Mouse (Mus musculus): ENCODE measurements around the gene Rps6ka2.
"Not testable (repeated sequence)": the region's sequence is repeated elsewhere in the genome, so short reads cannot be mapped to it uniquely, and the experiment has no call there.

Rps6ka2 gene

DNA sequence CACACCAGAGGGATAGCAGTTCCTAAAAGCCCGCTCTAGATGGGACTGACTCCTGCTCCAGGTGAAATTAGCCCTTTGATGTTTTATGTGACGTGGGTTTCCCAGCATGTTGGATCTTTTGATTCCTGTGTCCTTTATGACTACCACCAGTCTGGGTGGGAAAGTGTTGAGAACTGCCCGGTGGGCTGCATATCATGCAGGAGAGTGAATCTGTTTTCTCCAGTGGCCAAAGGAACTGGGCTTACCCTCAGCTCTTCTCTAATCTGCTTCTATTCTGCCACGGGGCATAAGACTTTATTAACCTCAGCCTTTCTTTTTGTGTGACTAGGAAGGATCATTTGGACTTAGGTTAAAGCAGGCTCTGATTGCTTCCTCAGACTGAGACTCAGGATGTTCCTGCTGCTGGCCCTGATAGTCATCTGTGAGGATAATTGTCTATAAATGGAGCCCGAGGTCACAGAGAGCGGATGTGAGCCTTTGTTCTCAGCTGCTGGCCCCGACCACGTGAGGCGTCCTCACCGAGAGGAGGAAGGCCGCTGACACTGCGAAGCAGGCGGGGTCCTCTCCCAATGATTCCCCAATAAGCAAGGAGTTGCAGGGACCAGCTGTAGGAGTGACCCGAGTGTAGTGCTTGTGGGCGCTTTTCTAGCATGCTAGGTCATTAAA, 821 bp upstream of the Rps6ka2 start:
- in situ Hi-C loops (cut with MboI, MseI) = loop anchor here (25.0 kb wide), 1 partner anchor 782 kb away; no protein-coding TSS in a partner anchor

DNA sequence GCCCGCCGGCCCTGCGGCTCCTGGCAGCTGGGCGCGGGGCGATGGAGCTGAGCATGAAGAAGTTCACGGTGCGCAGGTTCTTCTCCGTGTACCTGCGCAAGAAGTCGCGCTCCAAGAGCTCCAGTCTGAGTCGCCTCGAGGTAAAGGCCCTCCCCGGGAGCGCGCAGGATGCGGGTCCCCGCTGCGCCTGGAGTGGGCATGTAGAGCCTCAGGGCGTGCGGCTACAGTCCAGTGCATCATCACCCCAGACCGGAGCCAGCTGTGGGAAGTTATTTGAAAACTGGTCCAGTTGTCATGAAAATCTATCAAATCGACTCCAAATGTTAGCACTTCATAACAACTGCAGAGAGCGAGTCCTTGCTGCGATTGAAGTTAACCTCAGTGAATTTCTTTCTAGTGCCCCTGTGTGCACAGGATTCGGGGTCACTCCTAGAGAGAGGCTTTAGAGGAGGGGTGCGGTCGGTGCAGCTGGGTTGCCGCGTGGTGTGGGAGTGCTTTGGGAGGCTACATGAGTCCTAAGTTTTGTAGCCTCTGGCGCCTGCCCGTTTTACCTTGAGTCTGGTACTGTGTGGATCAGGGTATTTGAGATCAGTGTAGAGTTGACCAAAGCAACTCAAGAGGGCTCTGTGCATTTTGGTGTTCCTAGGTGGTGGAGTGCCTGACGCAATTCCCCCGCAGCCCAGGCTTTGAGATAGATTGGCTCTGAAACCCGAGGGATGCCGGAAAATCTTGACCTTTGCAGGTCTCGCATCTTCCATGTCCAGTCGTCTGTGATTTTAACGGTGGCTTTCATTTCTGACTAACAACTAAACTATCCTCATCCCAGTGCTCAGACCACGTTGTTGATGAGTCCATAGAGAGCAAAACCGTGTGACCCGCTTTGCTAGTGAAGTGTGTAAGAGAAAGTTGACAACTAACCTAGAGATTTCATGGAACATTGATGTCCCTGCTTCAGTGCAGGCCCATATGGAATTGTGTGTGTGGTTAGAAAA, 685 bp downstream of the Rps6ka2 start:
- in situ Hi-C loops (cut with MboI, MseI) = loop anchor here (25.0 kb wide), 1 partner anchor 783 kb away; no protein-coding TSS in a partner anchor

DNA sequence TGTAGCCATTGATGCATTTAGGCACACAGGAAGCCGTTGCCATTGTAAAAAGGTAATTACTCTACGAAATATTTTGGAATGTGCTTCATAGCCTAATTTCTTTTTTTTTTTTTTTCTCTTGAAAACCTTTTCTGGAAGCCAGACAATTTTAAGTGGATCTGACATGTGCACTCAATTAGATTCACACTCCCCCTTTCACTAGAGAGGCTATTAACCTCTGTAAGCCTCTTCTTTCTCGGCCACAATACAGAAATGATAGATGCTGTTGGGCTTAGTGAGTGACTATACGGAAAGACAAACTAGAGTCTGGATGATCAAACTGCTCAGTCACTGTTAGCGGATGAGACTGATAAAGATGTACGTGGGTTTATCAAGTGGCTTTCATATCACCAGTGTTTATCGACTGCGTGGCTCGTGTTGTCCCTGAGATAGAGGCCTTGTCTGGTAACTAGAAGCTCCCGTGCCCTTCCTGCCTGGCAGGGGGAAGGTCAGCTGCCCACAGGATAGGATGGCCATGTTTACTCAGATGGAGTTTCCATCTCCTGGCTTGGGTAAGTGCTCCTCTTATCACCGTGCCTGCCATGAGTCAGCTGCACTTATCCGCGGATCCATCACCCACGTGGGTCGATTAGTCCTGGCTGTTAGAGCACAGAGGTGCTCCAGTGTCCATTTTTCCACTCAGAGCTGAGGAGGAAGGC, 3.6 kb downstream of the Rps6ka2 start:
- in situ Hi-C loops (cut with MboI, MseI) = loop anchor here (25.0 kb wide), 1 partner anchor 786 kb away; no protein-coding TSS in a partner anchor

DNA sequence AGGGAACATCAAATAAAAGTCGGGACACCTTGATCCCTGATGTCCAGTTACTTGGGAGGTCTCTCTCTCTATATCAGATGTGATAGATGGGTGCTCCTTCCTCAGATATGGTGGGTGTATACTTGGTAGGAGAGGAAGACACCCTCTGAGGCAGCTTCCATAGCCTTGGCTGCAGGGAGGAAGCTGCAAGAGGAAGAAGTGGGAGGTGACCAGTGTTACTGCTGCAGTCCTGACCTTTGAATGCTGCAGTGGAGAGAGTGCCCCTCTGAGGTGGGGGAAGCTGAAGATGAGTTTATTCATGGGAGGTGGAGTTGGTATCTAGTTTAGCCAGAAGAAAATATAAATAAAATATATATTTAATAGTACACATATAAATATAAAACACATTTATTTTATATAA, 5.4 kb downstream of the Rps6ka2 start:
- in situ Hi-C loops (cut with MboI, MseI) = no loop called here

DNA sequence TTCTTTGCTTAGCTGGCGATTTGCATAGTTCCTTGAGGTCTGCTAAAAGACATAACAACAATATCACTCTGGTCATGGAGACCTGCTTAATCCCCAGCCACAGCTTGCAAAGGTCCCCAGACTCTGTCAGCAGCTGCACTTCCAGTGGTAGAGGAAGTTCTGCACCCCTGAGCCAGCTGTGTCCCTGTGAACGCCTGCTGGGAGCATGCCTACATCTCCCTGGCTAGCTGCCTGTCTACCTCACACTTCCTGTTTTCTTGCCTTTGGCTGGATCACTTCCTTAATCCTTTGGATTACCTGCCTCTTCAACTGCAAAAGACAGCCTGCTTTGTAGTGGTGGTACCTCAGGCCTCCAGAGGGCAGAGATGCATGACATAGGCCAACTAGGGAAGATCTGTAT, 6.5 kb downstream of the Rps6ka2 start:
- in situ Hi-C loops (cut with MboI, MseI) = no loop called here

DNA sequence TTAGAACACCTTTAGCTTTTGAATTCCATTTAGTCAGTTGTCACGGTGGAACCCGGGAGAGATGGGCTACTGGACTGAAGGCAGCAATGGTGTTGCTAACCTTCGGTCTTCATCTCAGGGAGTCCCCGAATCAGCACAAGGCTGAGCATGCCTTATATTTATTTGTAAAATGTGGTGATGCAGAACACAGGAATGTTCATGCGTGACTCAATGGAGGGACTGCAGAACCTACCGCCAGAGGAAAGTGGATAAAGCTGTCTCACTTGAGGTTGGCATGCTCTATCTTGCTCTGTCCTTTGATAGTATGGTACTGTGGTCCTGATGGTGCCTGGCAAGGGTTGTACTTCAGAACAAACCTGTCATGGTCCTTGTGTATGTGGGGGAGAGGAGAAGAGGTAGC, 8.3 kb downstream of the Rps6ka2 start:
- in situ Hi-C loops (cut with MboI, MseI) = no loop called here

DNA sequence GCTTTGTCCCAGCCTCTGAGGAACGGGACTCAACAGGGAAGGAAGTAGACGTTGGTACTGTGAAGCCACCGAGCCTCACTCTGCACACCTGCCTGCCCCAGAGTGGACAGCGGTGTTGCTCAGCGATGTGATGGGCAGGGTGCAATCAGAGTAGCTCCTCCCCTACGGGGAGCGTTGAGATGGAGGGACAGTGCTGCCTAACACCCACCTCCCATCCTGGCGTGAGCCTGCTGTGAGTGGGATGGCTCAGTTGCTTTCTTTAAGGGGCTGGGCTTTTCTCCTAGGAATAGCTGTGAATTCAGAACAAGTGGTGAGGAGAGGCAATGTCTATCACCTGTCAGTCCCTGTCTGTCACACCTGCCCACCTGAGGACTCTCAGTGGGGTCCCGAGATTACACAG, 12.3 kb downstream of the Rps6ka2 start:
- in situ Hi-C loops (cut with MboI, MseI) = no loop called here

DNA sequence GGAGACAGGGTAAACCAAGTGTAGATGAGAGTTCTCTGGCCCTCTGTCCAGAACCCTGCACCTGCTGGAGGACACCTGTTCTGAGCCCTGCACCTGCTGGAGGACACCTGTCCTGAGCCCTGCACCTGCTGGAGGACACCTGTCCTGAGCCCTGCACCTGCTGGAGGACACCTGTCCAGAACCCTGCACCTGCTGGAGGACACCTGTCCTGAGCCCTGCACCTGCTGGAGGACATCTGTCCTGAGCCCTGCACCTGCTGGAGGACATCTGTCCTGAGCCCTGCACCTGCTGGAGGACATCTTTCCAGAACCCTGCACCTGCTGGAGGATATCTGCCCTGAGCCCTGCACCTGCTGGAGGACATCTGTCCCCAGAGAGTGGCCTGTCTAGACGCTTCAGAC, 17.1 kb downstream of the Rps6ka2 start:
- in situ Hi-C loops (cut with MboI, MseI) = not testable (repeated sequence)

DNA sequence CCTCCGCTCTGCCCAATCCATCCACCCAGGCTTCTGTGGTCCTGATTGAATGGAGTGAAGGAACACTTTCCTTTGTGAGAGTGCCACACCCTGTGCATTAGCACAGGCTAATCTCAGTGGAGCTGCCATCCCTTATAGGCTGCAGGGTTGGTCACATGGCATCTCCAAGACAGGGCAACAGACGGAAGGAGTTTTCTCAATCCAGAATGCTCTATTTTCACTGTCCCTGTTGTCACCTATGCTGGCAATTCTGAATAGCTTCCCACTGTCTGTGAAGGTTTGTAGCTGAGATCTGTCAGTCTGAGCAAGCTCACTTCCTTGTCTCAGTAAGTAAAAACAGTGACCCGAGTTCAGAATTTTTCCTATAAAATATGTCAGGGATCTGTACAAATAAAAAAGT, 19.5 kb downstream of the Rps6ka2 start:
- in situ Hi-C loops (cut with MboI, MseI) = no loop called here

DNA sequence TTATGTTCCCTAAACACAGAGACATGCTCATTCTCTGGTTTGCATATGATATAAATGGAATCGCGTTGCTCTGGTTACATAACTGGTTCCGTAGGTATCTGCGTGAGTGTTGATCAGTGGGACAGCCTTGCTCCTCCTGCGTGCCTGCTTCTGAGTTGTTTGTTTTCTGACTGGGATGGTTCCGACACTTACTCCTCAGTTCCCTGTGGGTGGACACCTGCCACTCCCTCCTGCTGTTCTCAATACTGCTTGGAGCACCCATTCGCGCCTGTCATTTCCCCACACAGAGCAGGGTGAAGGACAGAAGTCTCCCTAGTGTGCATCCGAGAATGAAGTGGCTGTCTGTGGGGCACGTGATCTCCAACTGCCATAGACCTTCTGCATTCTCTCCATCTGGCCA, 20.1 kb downstream of the Rps6ka2 start:
- in situ Hi-C loops (cut with MboI, MseI) = no loop called here

DNA sequence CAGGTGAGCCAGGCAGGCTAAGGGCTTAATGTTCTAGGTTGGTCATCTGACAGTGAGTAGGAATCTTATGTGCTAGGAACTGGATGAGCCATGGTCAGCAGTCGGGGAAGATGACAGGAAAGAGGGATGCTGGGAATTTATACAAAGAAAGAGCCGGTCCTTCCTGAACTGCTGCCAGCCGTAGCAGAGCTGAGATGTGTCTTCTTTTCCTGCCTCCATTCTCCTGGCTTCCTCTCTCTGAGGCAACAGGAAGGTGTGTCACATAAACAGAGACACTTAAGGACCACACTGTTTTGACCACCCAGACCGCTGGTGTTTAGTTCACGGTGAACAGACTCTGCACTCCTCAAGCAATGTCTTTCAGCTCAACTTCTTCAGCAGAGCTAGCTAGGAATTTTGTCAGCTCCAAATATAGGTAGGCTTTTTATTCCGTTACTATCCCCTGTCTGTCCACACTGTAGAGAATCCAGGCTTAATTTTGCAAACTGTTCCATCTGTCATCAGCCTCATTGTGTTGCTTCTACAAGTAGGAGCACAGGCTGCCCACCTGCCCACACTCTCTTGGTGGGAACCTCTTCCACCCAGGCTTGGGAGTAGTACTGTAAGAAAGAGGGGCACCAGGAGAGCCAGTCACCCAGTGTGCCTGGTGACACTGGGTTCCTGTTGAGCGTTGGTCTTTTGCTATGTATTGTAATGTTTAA, 24.4 kb downstream of the Rps6ka2 start:
- in situ Hi-C loops (cut with MboI, MseI) = no loop called here

DNA sequence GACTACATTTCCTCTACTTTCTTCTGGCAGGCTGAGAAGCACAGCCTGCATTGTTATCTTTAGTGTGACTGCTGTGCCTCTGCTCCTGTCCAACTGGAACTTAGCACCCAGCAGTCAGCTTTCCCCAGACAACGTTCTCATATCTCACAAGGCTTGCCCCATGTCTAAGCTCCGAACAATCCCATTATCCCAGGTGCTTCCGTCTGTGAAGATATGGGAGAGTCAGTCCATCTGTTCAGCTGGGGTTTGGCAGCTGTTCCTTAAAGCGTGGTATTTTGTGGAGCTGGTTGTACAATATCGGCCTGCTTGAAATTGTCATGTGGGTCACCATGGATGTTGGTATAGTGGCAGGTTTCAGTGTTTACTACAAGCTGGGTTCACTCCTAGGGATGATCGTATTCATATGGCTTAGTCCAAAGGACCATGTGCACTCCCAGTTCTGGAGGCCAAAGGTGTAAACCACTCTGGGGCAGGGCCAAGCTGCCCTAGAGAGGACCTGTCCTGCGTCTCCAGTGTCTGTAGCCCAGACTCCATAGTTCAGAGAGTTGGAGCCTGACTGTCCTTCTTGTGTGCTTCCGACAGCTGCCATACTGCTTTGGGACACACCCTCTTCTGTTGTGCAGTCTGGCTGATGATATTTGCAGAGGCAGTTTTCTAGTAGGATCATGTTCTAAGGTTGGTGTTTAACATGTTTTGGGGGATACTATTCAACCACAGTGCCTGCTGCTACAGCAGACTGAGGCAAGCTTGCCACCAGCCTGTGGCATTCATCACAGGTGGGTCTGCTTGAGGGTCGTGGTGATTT, 27.4 kb downstream of the Rps6ka2 start:
- in situ Hi-C loops (cut with MboI, MseI) = no loop called here

DNA sequence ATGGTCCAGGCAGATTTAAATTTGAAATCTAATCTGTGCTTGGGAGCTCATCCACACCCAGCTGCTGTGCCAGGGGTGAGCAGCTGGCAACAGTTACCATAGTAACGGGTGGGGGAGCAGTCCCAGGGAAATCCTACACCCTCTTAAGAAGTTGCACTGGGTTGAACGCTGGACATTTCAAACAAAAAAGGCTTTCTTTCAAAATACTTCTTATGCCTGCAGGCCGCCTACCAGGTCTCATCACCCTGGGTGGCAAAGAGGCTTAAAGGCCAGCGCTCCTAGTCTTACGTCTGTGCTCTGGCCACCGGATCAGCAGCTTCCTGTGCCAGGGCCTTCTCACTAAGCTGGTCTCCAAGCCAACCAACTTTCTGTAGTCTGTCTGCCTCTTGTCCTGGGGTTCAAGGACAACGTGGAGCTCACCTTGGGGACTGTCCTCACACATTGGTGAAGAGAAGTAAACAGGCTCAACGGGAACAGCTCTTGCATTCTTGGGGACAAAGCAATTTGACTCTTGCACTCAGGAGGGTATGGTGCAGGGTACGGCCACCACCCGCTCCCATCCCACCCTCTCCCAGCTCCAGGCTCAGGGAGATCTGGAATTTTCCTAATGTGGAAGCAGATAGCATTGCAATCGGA, 35.0 kb downstream of the Rps6ka2 start:
- in situ Hi-C loops (cut with MboI, MseI) = no loop called here

DNA sequence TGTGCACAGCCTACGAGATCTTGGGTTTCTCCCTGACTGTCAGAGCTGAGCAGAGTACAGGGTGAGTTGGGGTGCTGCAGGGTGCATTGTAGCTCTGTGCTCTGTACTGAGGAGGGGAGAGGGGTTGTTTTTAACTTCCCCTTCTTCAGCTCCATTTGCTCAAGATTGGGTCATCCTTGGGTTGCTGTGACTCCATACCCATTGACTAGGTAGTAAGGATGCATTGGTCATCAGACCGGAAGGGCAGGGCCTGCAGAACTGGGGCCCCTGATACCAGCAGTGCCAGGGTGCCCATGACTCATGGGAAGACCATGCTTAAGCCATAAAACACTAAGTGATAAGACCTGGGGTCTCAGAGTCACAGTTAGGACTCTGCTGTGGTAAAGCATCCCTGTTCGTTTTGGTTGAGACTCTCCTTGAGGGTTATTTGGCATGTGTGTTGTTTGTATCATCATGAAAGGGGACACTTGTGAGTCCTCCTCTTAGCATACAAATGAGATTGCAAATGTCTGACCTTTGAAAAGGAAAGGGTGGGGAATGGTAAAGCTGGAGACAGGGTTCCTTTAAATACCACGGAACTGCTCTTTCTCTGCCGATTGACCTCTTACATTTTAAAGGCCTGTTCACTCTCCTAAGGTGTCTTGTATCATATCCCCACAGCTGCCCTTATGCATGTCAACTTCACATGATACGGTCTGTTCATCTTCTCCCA, 36.7 kb downstream of the Rps6ka2 start:
- in situ Hi-C loops (cut with MboI, MseI) = no loop called here

DNA sequence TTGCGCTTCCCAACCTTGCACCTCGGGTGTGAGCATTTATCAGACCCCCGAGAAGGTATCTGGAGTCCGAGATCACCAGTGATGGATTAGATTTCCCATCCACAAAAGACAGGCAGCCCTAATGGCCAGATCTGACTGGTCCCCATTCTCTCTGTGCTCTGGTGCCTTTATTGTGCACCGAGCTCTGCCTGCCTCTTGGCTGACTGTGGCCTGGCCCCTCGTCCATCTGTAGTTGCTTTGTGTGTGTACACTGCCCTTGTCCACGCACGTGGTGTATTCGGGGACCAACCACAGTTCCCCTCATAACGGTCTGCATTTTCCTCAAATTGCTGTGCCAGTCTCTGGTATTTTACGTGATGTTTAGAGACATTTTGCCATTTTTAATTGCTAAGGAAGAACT, 40.7 kb downstream of the Rps6ka2 start:
- in situ Hi-C loops (cut with MboI, MseI) = no loop called here

DNA sequence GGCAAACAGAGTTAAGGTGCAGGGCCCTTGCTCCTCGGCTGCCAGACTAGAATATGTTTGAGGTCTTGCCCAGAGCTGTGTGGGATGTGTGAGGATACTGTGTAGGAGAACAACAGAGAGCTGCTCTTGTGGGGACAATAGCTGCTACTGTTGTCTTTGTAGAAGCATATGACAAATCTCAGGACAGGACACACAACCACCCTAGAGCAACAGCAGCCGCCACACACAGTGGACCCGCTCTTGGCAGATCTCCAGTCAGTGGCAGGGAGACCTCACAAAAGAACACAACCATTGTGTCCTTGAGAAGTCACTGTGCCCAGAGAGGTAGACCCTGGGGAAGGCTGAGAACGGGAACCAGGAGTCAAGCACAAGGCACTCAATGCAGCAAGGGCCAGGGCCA, 42.0 kb downstream of the Rps6ka2 start:
- in situ Hi-C loops (cut with MboI, MseI) = no loop called here

DNA sequence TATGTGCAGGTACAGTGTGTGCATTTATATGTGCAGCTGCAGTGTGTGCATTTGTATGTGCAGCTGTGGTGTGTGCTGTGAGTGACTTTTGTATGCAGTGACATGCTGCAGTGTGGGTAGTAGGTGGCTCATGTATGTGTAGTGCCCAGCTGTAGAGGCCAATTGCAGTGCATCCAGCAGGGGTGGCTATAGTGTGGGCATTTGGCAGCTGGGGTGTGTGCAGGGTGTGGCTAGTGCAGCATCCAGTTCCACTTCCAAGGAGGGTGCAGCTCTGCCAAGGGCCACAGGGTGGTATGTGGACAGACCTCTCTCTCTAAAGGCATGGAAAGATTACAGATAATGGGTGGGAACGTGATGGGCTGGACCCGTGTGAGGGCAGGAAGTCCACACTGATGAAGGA, 43.3 kb downstream of the Rps6ka2 start:
- in situ Hi-C loops (cut with MboI, MseI) = no loop called here

DNA sequence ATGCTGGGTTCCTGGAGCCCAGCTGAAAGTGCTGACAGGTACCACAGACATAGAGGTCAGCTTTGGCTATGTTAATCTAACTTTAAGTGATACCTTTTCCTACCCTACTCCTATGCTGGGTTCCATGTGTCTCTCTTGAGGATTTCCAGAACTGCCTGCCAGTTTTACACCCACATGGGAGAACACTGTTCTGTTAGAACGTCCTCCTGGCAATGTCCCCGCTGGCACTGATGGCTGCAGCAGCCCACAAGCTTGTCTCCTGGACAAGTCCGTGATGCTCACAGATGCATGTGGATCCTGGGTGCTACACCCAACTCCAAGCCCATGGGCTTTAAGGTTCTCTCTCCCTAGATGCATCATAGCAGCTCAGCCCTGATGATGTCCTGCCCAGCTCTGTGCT, 44.1 kb downstream of the Rps6ka2 start:
- in situ Hi-C loops (cut with MboI, MseI) = no loop called here

DNA sequence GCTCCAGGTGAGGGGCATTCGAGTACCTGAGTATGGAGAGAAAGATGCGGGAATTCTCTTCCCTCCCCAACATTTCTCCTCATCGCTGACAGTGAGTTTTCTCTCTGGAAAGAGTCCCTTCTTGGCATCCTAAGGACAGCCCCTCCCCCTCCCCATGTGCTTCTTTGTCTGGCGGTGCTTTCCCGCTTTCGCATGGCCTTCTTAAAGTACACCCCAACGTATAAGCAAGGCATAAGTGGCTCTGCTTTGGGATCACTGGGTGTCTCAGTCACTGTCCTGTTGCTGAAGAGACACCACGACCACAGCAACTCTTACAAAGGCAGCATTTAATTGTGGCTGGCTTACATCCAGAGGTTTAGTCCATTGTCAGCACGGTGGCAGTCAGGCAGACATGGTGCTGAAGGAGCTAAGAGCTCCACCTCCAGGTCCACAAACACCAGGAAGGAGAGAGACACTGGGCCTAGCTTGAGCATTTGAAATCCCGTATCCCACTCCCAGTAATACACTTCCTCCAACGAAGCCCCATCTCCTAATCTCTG, 47.9 kb downstream of the Rps6ka2 start:
- in situ Hi-C loops (cut with MboI, MseI) = no loop called here
